Comparison of ENCODE assay signal across 8 mouse cellular contexts in the genomic region with DNA sequence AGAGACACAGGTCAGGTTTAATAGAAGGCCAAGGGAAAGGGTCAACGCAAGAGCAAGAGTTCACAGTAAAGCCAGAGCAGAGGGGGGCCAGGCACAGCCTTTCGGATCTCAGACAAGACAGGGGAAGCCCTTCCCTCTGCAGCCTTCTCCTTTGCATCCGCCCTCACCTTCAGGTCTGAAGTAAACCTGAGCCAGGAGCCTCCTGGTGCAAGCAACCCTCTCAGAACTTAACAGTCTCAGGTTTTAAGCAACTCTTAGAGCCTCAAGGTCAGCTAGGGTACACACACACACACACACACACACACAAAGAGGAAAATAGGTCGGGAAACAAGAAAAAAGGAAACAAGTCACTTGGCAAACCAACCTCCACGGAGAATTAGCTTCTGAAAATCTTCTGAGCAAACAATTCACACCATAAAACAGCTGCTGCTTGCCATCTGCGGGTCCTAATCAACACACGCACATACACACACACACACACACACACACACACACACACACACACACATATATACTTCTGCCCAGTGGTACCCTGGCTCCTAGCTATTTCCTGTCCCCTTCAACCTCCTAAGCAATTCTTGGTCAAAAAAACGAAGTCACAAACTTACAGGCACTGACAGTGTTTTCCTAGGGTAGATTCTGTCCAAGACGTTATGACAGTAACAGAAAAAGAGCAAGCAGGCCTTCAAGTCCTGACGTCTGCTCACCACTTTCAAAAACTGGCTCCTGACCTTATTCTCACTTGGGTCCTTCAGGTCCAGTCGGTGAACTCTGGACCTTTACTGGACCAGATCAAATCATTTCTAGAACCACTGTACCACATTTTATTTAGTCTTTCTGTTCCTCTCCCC.
DNase-seq lines count a peak whose midpoint lies in the region; ATAC-seq and TF ChIP-seq lines count a peak whose summit lies in the region.

No protein-coding gene starts in this region.

- WGBS in lung, embryonic 16.5 days: 21% methylated on average over 11 of the region's 11 CpGs
- WGBS in lung, adult 2 months: 26% methylated on average over 11 of the region's 11 CpGs
- WGBS in forebrain, embryonic 14.5 days: 27% methylated on average over 11 of the region's 11 CpGs
- WGBS in hindbrain, postnatal 0 days: 23% methylated on average over 11 of the region's 11 CpGs
- WGBS in liver, embryonic 14.5 days (ENCODE audit: insufficient replicate concordance): 21% methylated on average over 11 of the region's 11 CpGs
- WGBS in stomach, postnatal 0 days: 26% methylated on average over 11 of the region's 11 CpGs

- peak overlapping the region; percentile 71 for H3K4me2 ChIP-seq in lung, embryonic 16.5 days (ENCODE audit: low read depth, low read length)
- peak overlapping the region; percentile 46 for H3K4me2 ChIP-seq in forebrain, embryonic 14.5 days (ENCODE audit: low read length)
- peak overlapping the region; percentile 64 for H3K4me2 ChIP-seq in hindbrain, postnatal 0 days (ENCODE audit: low read depth, low read length)
- peak overlapping the region; percentile 52 for H3K4me2 ChIP-seq in liver, embryonic 14.5 days (ENCODE audit: low read depth)
- H3K4me2 ChIP-seq in stomach, postnatal 0 days (replicated peaks; ENCODE audit: low read depth): peak overlapping the region; percentile 60; the same call in 1 of the 2 replicates

- peak overlapping the region; percentile 98 for H3K27ac ChIP-seq in lung, embryonic 16.5 days (ENCODE audit: low read length)
- H3K27ac ChIP-seq in forebrain, embryonic 14.5 days (ENCODE audit: low read depth, low read length): no peak overlapping the region; the same call in 1 of the 2 replicates
- H3K27ac ChIP-seq in hindbrain, postnatal 0 days: peak overlapping the region; percentile 71
- H3K27ac ChIP-seq in liver, embryonic 14.5 days: no peak overlapping the region
- H3K27ac ChIP-seq in stomach, postnatal 0 days (replicated peaks): peak overlapping the region; percentile 93

- peak; percentile 30 for ATAC-seq in lung, embryonic 16.5 days (ENCODE audit: low read depth)
- peak; percentile 43 for ATAC-seq in forebrain, embryonic 14.5 days
- no peak for ATAC-seq in hindbrain, postnatal 0 days
- ATAC-seq in liver, embryonic 14.5 days (ENCODE audit: insufficient read depth): no peak
- no peak for ATAC-seq in stomach, postnatal 0 days (ENCODE audit: low FRiP score, low TSS enrichment)

- H3K36me3 ChIP-seq in lung, embryonic 16.5 days (ENCODE audit: control insufficient read depth, insufficient read depth, low read length): no peaks in the 10 kb centered on the region
- H3K36me3 ChIP-seq in forebrain, embryonic 14.5 days (ENCODE audit: control insufficient read depth, insufficient read depth, low read length): no peaks in the 10 kb centered on the region
- no peaks in the 10 kb centered on the region for H3K36me3 ChIP-seq in hindbrain, postnatal 0 days (ENCODE audit: insufficient read depth, low read length)
- H3K36me3 ChIP-seq in liver, embryonic 14.5 days (replicated peaks; ENCODE audit: control insufficient read depth, insufficient read depth, low read depth): no peaks in the 10 kb centered on the region
- H3K36me3 ChIP-seq in stomach, postnatal 0 days (ENCODE audit: control insufficient read depth, insufficient read depth, low read length): no peaks in the 10 kb centered on the region

- no peak for TF ChIP-seq CTCF in lung, adult 2 months (IDR thresholded peaks at IDR 0.05; ENCODE audit: insufficient read depth, low read length)
- TF ChIP-seq CTCF in hindbrain, postnatal 0 days (IDR thresholded peaks at IDR 0.05; ENCODE audit: low read depth): no peak
- TF ChIP-seq CTCF in liver, embryonic 14.5 days (IDR thresholded peaks at IDR 0.05; ENCODE audit: low read depth): no peak
- TF ChIP-seq CTCF in stomach, postnatal 0 days (IDR thresholded peaks at IDR 0.05; ENCODE audit: low read depth): no peak

- H3K9ac ChIP-seq in lung, embryonic 16.5 days (ENCODE audit: low read length): peak overlapping the region; percentile 36
- H3K9ac ChIP-seq in forebrain, embryonic 14.5 days (ENCODE audit: low read length): 0 out of 2 replicates have a peak overlapping the region, but pooled peaks have one; percentile 45
- H3K9ac ChIP-seq in hindbrain, postnatal 0 days (replicated peaks; ENCODE audit: low read length): no peak overlapping the region
- no peak overlapping the region for H3K9ac ChIP-seq in liver, embryonic 14.5 days (replicated peaks)
- H3K9ac ChIP-seq in stomach, postnatal 0 days (ENCODE audit: low read length): no peak overlapping the region

- no peak for TF ChIP-seq POLR2A in lung, adult 2 months (IDR thresholded peaks at IDR 0.05; ENCODE audit: borderline replicate concordance, extremely low read depth, low read depth, low read length)

- DNase-seq in lung, adult 2 months: no peak
- peak; percentile 52 for DNase-seq in forebrain, embryonic 14.5 days (ENCODE audit: low spot score)
- peak; percentile 47 for DNase-seq in hindbrain, postnatal 0 days (ENCODE audit: low spot score)
- DNase-seq in liver, embryonic 14.5 days (ENCODE audit: low read depth in 3 of 3, low spot score in 3 of 3): no peak
- no peak for DNase-seq in stomach, postnatal 0 days (ENCODE audit: low spot score)
- DNase-seq in frontal cortex, postnatal 10 days (ENCODE audit: low spot score in 2 of 2): no peak
- no peak for DNase-seq in cerebellum, postnatal 25 days

- H3K27me3 ChIP-seq in lung, embryonic 16.5 days (ENCODE audit: control insufficient read depth, insufficient read depth, low read depth, low read length): no peaks in the 10 kb centered on the region
- H3K27me3 ChIP-seq in forebrain, embryonic 14.5 days (replicated peaks; ENCODE audit: control insufficient read depth, insufficient read depth, low read length): no peaks in the 10 kb centered on the region
- no peaks in the 10 kb centered on the region for H3K27me3 ChIP-seq in hindbrain, postnatal 0 days (ENCODE audit: insufficient read depth, low read length)
- no peaks in the 10 kb centered on the region for H3K27me3 ChIP-seq in liver, embryonic 14.5 days (ENCODE audit: control insufficient read depth, insufficient read depth, low read length)
- H3K27me3 ChIP-seq in stomach, postnatal 0 days (ENCODE audit: control insufficient read depth, insufficient read depth, low read length): no peaks in the 10 kb centered on the region

- H3K9me3 ChIP-seq in lung, embryonic 16.5 days (ENCODE audit: control insufficient read depth, low read length): no peaks in the 10 kb centered on the region
- no peaks in the 10 kb centered on the region for H3K9me3 ChIP-seq in forebrain, embryonic 14.5 days (replicated peaks; ENCODE audit: control insufficient read depth, low read length)
- H3K9me3 ChIP-seq in hindbrain, postnatal 0 days (ENCODE audit: low read length): no peaks in the 10 kb centered on the region
- H3K9me3 ChIP-seq in liver, embryonic 14.5 days (ENCODE audit: control insufficient read depth, low read length): no peaks in the 10 kb centered on the region
- no peaks in the 10 kb centered on the region for H3K9me3 ChIP-seq in stomach, postnatal 0 days (ENCODE audit: control insufficient read depth, low read length)

- peak overlapping the region; percentile 44; the same call in 1 of the 2 replicates for H3K4me3 ChIP-seq in lung, embryonic 16.5 days (ENCODE audit: low read length)
- no peak overlapping the region for H3K4me3 ChIP-seq in lung, adult 2 months (replicated peaks; ENCODE audit: extremely low read depth, low read depth, low read length)
- H3K4me3 ChIP-seq in forebrain, embryonic 14.5 days (ENCODE audit: low read depth, low read length): no peak overlapping the region
- H3K4me3 ChIP-seq in hindbrain, postnatal 0 days (ENCODE audit: low read length): no peak overlapping the region; the same call in 1 of the 2 replicates
- no peak overlapping the region for H3K4me3 ChIP-seq in liver, embryonic 14.5 days (ENCODE audit: insufficient read depth in 1 of 2, low read depth in 2 of 2, low read length in 2 of 2)
- H3K4me3 ChIP-seq in stomach, postnatal 0 days (ENCODE audit: low read depth, low read length): peak overlapping the region; percentile 30; the same call in 1 of the 2 replicates

- TF ChIP-seq EP300 in liver, embryonic 14.5 days (IDR thresholded peaks at IDR 0.05; ENCODE audit: low read depth): no peak
- peak; percentile 48 for TF ChIP-seq EP300 in stomach, postnatal 0 days (optimal IDR thresholded peaks at IDR 0.05)

- peaks cover 37% of the 10 kb centered on the region for H3K4me1 ChIP-seq in lung, embryonic 16.5 days (replicated peaks; ENCODE audit: control insufficient read depth, insufficient read depth, low read length)
- peaks cover 9% of the 10 kb centered on the region; the same call in 1 of the 2 replicates for H3K4me1 ChIP-seq in lung, adult 2 months (ENCODE audit: control insufficient read depth, insufficient read depth, low read length)
- peaks cover 28% of the 10 kb centered on the region for H3K4me1 ChIP-seq in forebrain, embryonic 14.5 days (ENCODE audit: control insufficient read depth, insufficient read depth, low read length)
- peaks cover 18% of the 10 kb centered on the region for H3K4me1 ChIP-seq in hindbrain, postnatal 0 days (ENCODE audit: insufficient read depth, low read length)
- H3K4me1 ChIP-seq in liver, embryonic 14.5 days (replicated peaks; ENCODE audit: control insufficient read depth in 2 of 2, insufficient read depth in 2 of 2, low read length in 1 of 2): peaks cover 0 to 16% of the 10 kb centered on the region in 2 experiments; a peak in 2 of 4 replicates
- 0 out of 2 replicates have a peak, but pooled peaks cover 2% of the 10 kb centered on the region for H3K4me1 ChIP-seq in stomach, postnatal 0 days (replicated peaks; ENCODE audit: control insufficient read depth, insufficient read depth)

Comparison
In these comparisons a context has a peak if more than half of its experiments do, and no peak if none do; other contexts are left out.
1. H3K4me3 ChIP-seq: peak in lung, embryonic 16.5 days (single experiment) and stomach, postnatal 0 days (single experiment); none in lung, adult 2 months (single experiment), forebrain, embryonic 14.5 days (single experiment), hindbrain, postnatal 0 days (single experiment) and liver, embryonic 14.5 days (0 of 2).
2. ATAC-seq: peak in lung, embryonic 16.5 days (single experiment) and forebrain, embryonic 14.5 days (single experiment); none in hindbrain, postnatal 0 days (single experiment), liver, embryonic 14.5 days (single experiment) and stomach, postnatal 0 days (single experiment).
3. H3K27ac ChIP-seq: peak in lung, embryonic 16.5 days (single experiment), hindbrain, postnatal 0 days (single experiment) and stomach, postnatal 0 days (single experiment); none in forebrain, embryonic 14.5 days (single experiment) and liver, embryonic 14.5 days (single experiment).
4. H3K9ac ChIP-seq: peak in lung, embryonic 16.5 days (single experiment) and forebrain, embryonic 14.5 days (single experiment); none in hindbrain, postnatal 0 days (single experiment), liver, embryonic 14.5 days (single experiment) and stomach, postnatal 0 days (single experiment).
5. DNase-seq: peak in forebrain, embryonic 14.5 days (single experiment) and hindbrain, postnatal 0 days (single experiment); none in lung, adult 2 months (single experiment), liver, embryonic 14.5 days (0 of 3), stomach, postnatal 0 days (single experiment), frontal cortex, postnatal 10 days (0 of 2) and cerebellum, postnatal 25 days (0 of 2).
6. Peak in every context shown above with its lines, with median percentiles within 50 percentile points of each other: H3K4me2 ChIP-seq.